Mouse (Mus musculus) retina, postnatal 7 days (tissue): ENCODE results near the gene Zfp992.
"Not testable (repeated sequence)": the region's sequence is repeated elsewhere in the genome, so short reads cannot be mapped to it uniquely, and the experiment has no call there.

Experiments
- DNase-seq: peaks from one replicate; pipeline ENCODE4 v3.0.0-alpha.2; 2012; ENCODE audit warnings: low read depth, low spot score

The Zfp992 gene

DNA sequence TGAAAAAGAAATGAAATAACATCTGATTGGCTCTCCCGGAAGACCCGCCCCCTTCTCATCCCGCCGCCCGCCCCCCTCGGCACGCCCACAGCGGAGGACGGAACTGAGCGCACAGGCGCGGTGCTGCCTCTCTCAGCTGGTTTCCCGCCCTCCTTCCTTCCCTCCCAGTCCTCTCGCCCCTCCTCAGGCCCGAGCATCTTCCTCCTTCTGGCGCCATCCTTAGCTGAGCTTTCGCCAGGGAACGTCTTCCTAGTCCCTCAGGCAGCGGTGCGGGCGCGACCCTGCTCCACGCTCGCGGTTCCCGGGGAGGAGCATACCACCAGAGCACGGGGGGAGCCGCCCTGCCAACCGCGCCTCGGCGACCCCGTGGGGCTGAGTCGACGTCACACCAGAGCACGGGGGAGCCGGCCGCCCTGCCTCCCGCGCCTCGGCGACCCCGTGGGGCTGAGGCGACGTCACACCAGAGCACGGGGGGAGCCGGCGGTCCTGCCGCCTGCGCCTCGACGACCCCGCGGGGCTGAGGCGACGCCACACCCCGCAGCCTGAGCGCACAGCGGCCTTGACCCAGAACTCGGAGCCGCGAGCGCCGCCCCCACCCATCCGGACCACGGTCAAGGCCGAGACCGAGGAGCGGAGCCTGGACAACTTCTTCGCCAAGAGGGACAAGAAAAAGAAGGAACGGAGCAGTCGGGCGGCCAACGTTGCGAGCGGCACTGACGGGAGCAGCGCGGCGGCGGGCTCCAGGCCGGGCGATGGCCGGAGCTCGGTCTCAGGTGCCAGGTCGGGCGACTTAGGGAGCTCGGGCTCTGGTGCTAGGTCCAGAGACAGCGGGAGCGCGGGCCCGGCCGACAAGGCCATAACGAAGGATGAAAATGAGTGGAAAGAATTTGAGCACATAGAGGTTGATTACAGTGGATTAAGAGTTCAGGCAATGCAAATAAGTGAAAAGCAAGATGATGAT, 26.2 kb downstream of the Zfp992 start:
- not testable (repeated sequence) for DNase-seq

DNA sequence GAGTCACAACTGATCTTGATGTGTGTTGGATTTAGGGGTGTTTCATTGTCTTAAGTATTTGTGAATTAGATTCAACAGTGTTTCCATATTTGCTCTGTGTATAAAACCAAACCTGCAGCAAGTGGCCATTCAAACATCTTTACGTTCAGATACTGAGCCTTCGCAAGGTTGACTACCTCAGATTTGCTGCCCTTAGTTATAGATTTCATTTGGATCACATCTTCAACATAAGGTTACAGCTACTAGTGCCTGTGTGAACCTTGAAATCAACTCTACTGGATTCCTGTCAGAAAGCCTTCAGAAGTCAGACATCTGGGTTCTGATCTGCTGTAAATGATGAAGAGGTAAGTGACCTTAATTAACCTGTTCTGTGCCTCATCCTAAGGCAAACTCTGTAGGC, 27.4 kb downstream of the Zfp992 start:
- not testable (repeated sequence) for DNase-seq

DNA sequence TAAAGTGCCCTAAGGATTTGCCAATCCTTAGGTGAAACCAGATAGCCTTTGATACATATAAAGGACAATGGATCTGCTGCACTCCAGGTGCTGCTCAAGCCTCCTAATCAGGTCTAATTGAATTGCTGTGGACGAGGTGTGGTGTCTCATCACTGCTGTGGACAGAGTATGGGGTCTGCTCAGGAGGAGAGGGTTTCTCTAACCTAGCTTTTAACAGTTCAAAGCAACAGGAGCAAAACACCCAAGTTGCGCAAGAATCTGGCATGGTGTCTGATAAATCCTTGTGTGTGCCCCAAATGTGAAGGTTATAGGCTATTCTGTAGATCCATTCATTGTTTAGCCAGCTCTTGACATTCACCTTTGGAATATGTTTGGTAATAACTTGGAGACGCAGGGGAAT, 28.1 kb downstream of the Zfp992 start:
- DNase-seq, result not testable (repeated sequence)

DNA sequence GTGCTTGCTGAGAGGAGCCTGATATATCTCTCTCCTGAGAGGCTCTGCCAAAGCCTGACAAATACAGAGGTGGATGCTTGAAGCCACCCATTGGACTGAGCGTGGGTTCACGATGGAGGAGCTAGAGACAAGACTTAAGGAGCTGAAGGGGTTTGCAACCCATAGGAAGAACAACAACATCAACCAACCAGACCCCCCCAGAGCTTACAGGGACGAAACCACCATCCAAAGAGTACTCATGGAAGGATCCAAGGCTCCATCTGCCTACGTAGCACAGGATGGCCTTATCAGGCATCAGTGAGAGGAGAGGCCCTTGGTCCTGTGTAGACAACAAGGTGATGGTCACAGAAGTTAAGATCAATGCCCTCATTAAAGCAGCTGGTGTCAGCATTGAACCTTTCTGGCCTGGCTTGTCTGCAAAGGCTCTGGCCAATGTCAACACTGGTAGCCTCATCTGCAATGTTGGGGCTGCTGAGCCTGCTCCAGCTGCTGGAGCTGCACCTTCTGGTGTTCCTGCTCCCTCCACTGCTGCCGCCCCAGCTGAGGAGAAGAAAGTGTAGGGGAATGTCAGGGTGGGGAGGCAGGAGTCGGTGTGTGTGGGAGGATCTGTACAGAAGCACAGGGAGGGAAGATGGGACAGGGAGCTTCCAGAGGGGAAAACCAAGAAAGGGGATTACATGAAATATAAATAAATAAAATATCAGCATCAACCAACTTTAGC, 31.7 kb downstream of the Zfp992 start:
- DNase-seq, result not testable (repeated sequence)

DNA sequence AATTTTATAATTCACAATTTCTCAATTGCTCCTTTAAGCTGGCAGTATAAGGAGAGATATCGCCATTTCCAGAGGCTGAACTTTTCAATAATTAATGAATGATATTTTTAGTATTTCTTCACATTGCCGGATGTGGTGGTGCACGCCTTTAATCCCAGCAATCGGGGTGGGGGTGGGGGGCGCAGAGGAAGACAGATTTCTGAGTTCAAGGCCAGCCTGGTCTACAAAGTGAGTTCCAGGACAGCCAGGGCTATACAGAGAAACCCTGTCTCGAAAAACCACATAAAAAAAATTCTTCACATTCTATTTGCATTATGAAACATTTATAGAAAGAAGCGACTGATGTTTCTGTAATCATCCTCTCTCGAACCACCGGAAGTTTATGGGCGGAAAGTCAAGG, 33.7 kb downstream of the Zfp992 start:
- DNase-seq, result not testable (repeated sequence)

DNA sequence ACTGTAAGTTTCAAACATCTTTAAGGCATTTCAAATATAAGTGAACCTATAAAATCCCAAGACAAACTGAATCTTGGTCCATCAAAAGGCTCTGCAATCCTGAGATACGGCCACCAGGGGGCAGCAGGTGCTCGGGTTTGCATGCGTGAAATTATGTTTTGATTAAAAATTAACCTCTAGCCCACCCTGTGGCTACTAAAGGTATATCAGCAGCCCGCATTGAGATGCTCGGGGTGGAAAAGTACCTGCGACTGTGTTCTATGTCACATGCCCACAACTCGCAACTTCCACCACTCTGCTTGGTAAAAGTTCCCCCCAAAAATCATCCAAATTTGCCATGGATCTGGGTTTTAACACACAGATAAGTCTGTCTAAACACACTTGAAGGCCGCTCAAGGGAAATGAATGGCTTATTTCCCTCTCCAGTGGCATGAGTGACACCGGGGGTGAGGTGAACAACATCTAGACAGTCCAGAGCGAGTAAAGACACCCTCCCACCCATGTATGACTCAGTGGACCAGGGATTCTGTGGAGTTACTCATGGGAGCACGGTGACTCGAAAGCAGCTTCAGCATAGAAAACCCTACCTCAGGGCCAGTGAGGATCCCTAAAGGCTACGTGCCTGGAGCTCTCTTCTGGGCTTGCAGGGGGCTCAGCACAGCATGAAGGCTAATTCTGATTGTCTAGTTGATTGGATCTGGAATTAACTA, 34.9 kb downstream of the Zfp992 start:
- DNase-seq, result not testable (repeated sequence)

DNA sequence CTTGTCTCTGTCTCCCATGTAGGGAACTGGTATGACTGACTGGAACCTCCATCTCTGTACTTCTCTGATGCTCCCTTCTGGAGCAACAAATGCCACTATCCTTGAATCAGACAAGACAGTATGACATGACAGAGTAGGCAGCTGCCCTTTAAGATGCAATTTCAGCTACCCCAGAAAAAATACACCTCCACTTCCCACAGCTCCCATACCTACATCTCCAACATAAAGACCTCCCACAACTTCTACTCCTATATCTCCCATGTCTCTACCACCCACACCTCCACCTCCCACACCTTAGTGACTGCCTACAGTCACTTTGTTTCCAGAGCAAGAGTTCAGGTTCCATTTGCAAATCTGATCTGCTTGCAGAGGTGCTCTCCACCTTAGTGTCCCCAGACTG, 35.9 kb downstream of the Zfp992 start:
- DNase-seq, result not testable (repeated sequence)

DNA sequence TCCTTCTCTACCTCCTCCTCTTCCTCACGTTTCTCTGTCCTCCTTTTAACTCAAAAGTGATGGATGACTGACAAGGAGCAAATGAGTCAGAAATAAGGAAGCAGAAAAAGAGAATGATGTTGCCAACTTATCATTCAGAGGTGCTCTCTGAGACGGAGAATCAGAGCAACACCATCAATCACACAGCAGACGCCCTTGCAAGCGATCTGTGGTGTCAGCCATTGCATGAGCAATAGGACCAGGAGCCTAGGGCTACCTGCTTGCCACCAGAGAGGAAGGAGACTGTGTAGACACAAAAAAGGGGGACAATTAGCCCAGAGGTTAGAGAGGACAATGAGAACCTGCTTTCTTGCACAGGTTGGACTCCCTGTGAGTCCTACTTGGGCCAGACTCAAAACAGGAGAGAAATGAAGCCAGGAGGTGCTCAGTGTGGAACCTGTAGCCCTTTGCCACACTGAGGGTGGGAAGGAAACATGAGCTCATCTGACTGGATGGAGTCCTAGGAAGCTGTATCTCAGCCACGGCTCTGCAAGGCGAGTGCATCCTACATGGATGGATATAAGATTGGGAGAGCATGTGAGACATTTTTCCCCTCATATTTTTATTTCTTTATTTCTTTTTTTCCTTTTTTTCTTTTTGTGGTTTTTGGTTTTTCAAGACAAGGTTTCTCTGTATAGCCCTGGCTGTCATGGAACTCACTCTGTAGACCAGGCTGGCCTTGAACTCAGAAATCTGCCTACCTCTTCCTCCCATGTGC, 36.5 kb downstream of the Zfp992 start:
- DNase-seq, result not testable (repeated sequence)

DNA sequence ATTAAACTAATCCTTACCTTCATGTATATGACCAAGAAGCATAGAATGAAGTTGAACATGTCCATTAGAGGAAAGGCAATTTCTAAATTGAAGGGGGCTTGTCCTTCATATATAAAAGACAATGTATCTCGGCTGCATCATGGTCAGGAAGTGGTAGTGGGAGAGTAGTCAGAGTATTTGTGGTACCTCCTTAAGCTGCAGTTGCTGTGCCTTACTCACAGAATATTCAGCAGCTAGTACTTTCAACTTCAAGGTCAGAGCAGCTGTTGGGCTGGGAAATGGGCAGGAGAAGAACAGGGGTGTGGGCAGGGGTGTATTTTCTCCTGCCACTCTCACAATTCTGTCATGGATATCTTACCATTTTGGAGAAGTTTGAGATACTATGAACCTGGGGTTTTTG, 37.9 kb downstream of the Zfp992 start:
- not testable (repeated sequence) for DNase-seq

DNA sequence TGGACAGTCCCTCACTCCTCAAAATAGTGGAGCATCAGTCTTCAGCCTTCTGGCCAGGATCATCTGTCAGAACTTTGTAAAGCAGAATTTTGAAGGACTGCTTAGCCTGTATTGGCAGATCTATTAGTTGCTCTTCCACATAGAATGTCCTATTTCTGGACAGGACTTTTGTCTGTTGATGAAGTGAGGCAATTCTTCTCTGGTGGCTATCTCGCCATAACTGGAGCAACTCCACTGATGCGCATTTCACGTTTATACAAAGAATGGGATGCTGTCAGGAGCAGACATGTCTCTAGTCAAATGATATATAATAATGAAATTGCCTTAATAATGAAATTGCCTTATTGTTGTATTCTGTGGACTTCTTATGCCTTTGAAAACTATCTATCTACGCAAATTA, 40.4 kb downstream of the Zfp992 start:
- DNase-seq, result not testable (repeated sequence)

DNA sequence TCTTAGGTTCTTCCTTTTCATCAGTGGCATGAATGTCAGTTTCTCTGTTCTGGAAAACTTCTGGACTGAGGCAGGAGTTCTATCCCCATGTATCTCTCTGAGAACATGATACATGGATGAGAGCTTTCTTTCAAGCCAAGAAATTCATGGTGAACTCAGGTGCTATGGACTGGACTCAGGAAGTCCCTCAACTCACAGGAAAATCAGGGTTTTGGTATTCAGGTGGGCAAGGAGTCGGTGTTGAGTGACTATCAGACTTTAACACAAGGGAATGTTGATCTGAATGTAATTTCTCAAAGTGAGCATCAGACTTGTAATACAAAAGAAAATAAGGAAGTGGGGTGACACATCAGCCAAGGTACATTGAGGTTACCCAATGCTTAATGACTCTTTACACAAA, 43.2 kb downstream of the Zfp992 start:
- not testable (repeated sequence) for DNase-seq

DNA sequence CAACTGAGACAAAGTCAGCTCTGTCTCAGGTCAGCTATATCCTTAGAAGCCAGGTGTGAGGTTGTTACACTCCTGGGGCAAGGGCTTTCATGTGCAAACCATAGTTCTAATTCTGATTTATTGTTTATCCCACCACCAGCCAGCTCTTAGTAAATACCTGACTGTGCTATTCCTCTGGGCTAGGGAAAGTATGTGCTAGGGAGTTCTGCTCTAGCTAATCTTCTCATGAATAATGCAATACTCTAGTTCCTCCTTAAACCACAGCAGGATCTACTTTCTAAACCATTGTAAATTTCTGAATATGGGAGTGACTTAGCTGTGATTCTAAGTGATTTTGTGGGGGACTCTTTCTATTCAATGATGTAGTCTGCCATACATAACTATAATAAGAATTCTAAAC, 43.6 kb downstream of the Zfp992 start:
- DNase-seq, result no peak

DNA sequence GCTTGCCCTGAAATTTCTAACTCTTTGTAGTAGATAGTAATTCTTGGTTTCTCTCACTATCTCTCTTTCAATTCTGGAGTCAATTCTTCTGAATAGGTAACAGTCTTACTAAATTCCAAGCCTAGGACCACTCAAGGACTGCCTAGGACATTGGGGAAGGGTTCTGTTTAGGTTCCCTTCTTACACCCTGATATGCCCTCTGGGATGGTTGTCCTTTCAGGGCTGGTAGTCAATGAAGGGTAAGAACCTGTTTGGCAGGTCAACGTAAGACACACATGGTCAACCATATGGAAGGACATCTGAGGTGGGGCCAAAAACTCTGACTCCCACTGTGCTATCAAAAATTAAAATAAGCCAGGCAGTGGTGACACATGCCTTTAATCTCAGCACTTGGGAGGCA, 44.0 kb downstream of the Zfp992 start:
- DNase-seq, result no peak

DNA sequence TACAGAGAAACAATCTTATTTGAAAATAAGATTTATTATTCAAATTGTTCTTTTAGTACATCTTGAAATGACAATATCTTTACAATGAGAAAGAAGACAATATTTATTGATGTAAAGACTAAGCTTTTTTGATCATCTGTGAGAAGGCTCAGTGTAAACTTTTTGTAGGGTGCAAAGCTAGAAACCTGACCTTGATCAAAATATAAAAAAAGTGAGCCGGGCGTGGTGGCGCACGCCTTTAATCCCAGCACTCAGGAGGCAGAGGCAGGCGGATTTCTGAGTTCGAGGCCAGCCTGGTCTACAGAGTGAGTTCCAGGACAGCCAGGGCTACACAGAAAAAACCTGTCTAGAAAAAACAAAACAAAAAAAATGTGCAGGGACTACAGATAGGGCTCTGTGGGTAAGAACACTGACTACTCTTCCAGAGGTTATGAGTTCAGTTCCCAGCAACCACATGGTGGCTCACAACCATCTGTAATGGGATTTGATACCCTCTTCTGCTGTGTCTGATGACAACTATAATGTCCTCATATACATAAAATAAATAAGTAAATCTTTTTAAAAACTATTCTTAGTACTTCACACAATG, 44.6 kb downstream of the Zfp992 start:
- DNase-seq, result not testable (repeated sequence)

DNA sequence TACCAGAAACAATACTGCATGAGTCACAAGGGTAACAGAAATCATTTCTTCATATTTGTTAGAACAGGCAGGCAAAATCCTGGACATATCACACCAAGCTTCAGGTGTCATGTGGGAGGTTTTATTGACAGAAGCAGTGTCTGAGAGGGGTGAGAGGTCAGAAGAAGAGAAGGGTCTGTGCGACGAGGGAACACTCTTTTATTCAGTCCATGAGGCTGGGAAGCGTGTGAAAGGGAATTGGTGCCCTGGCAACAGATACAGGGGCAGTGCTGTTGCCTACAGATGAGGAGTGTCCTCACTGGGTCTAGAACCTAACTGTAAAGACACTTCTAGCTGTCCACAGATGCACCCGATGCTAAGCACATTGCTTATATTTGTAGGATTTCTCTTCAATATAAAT, 46.2 kb downstream of the Zfp992 start:
- no peak for DNase-seq

DNA sequence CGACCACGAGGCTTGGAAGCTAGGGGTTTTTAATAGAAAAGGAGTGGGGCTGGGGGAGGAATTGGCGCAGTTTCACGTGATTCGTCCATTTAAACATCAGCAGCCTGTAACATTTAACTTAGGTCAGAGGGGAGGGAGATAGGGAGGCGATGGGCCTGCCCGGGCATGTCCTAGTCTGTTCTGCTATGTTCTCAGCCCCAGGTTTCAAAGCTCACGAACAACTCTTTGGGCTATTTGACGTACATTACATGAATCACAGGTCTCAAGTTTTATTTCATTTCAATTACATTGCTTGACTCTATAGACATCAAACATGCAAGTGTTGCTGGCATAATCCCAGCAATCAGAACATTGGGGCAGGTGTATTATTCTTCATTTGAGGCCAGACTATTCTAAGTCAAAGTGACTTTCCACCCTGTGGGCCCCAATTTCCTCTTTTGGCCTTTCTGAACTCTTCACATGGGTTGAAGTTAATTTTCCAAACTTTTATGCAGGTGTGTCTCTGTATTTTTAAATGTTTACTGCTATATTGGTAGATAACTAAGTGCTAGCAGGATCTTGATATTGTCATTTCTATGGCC, 49.0 kb downstream of the Zfp992 start:
- not testable (repeated sequence) for DNase-seq

DNA sequence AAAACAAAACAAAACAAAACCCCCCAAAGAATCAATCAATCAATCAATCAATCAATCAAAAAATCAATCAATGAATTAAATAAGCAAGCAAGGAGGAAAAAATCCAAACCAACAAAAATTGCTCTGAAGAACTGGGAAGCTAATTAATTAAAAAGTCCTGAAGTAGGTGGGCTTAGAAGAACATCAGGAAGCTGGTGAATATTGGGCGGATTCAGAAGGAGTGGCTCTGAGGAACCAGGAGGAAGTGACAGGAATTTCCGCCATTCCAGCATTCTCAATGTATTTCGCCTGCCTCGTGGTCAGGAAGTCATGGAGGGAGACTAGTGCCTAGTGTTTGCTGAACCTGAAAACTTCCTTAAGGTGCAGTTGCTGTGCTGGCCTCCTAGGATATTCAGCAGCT, 52.9 kb downstream of the Zfp992 start, which contains the start of gene Zfp981:
Zfp981 (plus strand) TSS at position 301 of the 400 bp plus-strand sequence.
- not testable (repeated sequence) for DNase-seq

DNA sequence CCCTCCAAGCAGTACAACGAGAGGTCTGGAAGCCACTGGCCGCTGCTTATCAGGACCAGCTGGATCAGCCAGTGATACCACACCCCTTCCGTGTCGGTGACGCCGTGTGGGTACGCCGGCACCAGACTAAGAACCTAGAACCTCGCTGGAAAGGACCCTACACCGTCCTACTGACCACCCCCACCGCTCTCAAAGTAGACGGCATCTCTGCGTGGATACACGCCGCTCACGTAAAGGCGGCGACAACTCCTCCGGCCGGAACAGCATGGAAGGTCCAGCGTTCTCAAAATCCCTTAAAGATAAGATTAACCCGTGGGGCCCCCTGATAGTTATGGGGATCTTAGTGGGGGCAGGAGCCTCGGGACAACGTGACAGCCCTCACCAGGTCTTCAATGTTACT, 60.2 kb downstream of the Zfp992 start:
- not testable (repeated sequence) for DNase-seq

DNA sequence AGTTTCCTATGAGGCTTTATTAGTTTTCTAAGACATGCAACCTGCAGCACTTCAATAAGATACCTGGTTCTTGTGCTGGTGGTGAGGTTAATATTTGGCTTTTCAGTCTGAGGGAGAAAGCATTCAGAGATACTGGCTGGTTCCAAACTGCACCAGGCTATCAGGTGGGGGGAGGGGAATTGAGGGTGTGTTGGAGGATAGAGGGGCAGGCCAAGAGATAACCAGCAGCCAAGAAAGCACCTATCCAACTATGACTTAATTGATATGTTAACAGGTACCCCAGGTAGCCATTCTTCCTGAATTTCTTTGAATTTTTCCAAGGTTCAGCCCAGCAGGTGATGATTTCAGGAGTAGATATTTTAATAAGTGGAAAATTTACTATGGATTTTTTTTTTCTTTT, 63.0 kb downstream of the Zfp992 start:
- not testable (repeated sequence) for DNase-seq

DNA sequence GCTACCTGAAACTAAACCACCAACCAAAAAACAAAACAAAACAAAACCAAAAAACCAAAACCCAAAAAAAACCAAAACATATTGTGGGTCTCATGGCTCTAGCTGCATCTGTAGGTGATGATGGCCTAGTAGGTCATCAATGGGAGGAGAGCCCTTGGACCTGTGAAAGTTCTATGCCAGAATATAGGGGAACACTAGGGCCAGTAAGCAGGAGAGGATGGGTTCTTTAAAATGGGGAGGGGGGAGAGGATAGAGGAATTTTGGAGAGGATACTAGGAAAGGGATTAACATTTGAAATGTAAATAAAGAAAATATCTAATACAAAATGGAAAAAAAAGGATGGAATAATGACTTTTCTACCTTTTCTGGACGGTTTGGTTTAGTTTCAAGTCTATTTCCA, 67.7 kb downstream of the Zfp992 start:
- DNase-seq, result no peak
